Mouse (Mus musculus): ENCODE data around the gene Lrba. TPM values are rescaled to one million over a fixed set of nuclear protein-coding genes. Genes with fewer than 3 reads are reported as not detected.

The Lrba gene
- total RNA-seq, 2 experiments from 2014 or later = 32.7 to 34.9 TPM

Other genes with a start within 250 kb of the Lrba start
- not detected for gene Prss48, start 222.2 kb upstream of the Lrba start, total RNA-seq (2021)
- 100 to 1,000 TPM; 724 to 824 TPM for gene Rps3a1, start 82.0 kb upstream of the Lrba start, total RNA-seq (2021)